Mouse (Mus musculus) heart, postnatal 0 days (tissue): ENCODE measurements around the gene Slmap.

Experiments used
- CTCF ChIP-seq: IDR thresholded peaks from 2 replicates; pipeline ENCODE4 v1.5.1; 2016; ENCODE audit warnings: antibody characterized with exemption, control low read depth, low read depth
- EP300 ChIP-seq: IDR thresholded peaks from 2 replicates; pipeline ENCODE4 v1.6.1; 2016; ENCODE audit warnings: antibody characterized with exemption, low read depth

GRCm38 (mm10) chr14:26558536-26558935 is 23.8 kb upstream of the Slmap start:
- TF ChIP-seq EP300 (no peak), CTCF (no peak)
